Mouse (Mus musculus) megakaryocyte, adult 5-6 weeks (primary cell): Measurements from ENCODE around the gene Prss41. TPM values are rescaled to one million over a fixed set of nuclear protein-coding genes. Genes with fewer than 3 reads are reported as not detected.

Source experiments
- ATAC-seq: 2 replicates; pipeline ENCODE4 v1.8.0; 2016; ENCODE audit warnings: mild to moderate bottlenecking, inconsistent platforms; ENCODE audit not compliant: poor library complexity, severe bottlenecking
- total RNA-seq, 2 experiments: library from RNA; stranded (forward) in 1 of 2; stranded (reverse) in 1 of 2; fragments of 153-499, 151-499 nt in 1 of 2; fragments of 221-1000, 200-1000 nt in 1 of 2; gene quantifications; 2 replicates each; pipeline versions ENCODE4 v1.2.3 to v1.2.4; 2015 to 2017

The Prss41 gene
- total RNA-seq, 2 experiments from 2014 or later: not detected

DNA sequence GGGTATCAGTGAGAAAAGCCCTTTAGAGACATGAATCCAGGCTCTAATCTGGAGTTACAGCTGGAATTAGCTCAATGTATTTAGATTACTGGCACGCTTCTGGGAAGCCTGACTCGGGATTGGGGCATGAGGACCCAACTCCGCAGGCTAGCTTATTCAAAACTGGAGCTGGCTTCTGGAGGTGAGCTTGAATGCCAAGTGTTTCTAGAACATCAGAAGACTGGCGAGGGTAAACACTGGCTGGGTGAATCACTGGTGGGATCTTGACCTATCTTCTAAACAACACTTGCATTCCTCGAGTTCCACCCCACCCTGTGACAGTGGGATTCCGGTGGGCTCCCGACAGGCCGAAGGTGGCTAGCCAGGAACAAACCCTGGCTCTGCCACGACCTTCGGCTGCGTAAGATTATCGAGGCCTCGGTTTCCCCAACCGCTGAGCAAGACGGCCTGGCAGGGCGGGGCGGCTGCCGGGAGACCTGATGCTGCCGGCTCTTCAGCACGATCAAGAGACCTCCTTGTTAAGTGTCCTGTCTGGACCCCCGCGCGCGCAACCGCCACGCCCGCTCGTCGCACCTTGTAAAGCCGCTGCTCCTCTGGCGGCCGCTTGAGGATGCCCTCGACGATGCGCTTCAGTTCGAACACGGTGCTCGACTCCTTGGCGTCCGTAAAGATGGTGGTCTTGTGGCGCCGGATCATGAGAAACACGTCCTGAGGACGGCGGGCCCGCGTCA lies 15.5 kb downstream of the Prss41 start:
- ATAC-seq: peak; percentile 31

DNA sequence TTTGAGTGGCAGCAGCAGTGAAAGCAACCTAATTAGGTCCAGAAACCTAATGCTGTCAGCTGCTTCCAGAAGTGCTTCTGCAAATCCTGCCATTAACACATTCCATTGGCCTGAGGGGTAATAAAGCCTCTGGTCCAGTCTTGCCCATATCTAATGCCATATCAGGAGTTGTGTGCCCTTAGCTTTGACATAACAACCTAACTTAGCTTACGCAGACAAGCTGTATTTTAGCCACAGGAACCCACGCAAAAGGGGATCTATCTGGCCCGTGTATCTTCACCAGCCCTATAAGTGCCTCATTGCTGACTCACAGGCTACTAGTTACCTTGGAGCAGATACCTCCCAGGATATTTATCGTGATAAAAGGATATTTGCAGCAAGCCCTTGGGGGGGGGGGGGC lies 18.4 kb downstream of the Prss41 start:
- ATAC-seq: no peak

DNA sequence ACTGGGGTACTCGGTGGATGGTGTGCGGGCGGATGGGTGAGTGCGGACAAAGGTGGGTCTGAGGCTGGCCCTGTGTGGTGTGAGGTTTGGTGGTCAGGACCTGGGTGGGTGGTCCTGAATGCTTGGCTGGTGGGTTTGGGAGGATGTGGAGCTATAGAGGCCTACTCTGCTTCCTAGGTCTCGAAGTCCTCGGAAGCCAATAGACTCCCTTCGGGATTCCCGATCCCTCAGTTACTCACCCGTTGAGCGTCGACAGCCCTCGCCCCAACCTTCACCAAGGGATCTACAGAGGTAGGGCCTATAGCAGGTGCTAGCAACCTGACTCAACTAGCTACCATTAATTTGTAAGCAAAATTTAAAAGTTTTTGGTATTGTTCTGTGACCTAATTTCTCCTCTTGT lies 20.4 kb downstream of the Prss41 start:
- ATAC-seq: no peak

DNA sequence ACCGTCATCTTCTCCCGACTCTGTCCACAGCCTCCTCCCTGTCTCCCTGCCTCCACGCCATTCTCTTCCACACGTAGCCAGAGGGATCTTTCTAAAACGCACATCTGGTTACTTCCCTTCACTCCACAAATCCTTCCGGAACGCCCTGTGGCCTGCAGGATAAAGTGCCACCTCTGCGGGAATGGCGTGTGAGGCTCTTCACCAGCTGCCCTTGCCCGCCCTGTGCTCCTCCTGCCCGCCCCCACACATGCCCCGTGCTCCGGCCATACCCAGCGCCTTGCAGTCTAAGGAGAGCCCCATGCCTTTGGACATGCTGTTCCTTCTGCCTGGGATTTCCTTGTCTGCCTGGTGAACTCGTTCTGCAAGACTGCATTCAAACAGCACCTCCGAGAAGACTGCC lies 21.0 kb downstream of the Prss41 start:
- ATAC-seq: no peak

DNA sequence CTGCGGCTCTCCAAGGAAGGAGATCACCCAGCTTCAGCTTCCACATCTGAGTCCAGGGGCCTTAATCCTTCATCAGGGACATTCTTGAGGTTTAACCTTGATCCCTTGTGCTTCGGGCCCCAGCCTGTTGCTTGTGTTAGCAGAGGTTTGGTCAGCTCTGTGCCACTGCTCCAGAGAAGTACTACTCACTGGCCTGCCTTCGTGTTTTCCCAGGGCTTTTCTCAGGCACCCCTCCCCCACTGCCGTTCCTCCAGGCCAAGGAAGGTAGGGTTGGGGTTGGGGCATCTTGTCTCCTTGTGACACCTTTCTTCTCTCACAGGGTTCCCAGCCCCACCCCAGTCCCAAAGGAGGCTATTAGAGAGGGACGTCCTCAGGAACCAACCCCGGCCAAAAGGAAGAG lies 21.9 kb downstream of the Prss41 start:
- no peak for ATAC-seq

DNA sequence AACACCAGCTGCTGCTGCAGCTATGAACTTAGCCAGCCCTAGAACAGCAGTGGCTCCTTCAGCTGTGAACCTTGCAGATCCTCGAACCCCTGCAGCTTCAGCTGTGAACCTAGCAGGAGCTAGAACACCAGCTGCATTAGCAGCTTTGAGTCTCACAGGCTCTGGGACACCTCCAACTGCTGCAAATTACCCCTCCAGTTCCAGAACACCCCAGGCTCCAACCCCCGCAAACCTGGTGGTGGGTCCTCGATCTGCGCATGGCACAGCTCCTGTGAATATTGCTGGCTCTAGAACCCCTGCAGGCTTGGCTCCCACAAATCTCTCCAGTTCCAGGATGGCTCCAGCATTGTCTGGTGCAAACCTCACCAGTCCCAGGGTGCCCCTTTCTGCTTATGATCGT lies 23.2 kb downstream of the Prss41 start:
- no peak for ATAC-seq

DNA sequence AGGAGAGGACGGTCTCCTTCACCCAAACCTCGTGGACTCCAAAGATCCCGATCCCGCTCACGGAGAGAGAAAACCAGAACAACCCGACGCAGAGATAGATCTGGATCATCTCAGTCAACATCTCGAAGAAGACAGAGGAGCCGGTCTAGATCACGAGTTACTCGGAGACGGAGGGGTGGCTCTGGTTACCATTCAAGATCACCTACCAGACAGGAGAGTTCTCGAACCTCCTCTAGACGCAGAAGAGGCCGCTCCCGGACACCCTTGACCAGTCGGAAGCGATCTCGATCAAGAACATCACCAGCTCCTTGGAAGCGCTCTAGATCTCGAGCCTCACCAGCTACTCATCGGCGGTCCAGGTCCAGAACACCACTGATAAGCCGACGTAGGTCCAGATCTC lies 24.7 kb downstream of the Prss41 start:
- no peak for ATAC-seq

DNA sequence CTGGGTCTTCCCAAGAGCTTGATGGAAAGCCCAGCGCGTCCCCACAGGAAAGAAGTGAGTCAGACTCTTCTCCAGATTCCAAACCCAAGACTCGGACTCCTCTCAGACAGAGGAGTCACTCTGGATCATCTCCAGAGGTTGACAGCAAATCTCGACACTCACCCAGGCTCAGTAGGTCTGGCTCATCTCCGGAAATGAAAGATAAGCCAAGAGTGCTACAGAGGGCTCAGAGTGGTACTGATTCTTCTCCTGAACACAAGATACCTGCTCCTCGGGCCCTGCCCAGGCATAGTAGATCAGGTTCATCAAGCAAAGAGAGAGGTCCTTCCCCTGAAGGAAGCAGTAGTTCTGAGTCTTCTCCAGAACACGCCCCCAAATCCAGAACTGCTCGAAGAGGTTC lies 25.4 kb downstream of the Prss41 start:
- no peak for ATAC-seq

DNA sequence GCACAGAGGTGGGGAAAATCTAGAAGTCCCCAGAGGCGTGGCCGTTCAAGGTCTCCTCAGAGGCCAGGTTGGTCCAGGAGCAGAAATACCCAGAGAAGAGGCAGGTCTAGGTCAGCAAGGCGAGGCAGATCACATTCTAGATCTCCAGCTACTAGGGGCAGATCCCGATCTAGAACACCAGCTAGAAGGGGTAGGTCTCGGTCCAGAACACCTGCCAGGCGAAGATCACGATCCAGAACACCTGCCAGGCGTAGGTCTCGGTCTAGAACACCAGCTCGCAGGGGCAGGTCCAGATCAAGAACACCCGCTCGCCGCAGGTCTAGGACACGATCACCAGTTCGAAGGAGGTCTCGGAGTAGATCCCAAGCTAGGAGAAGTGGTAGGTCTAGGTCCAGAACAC lies 28.3 kb downstream of the Prss41 start:
- ATAC-seq: no peak

DNA sequence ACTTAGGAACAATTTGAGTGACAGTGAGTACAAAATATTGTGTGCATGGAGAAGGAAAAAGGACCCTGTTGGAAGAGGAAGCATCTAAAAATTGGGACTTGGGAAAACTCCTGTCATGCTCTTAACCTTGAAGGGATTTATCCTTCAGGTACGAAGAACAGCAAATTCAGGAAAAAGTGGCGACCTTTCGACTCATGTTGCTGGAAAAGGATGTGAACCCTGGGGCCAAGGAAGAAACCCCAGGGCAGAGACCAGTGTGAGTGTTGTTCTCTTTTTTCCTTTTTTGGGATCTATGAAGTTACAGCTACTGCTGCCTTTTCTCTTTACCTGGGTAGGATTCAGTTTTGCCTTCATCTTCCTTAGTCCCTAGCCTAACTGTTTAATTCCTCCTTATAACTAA lies 36.1 kb downstream of the Prss41 start:
- ATAC-seq: no peak

DNA sequence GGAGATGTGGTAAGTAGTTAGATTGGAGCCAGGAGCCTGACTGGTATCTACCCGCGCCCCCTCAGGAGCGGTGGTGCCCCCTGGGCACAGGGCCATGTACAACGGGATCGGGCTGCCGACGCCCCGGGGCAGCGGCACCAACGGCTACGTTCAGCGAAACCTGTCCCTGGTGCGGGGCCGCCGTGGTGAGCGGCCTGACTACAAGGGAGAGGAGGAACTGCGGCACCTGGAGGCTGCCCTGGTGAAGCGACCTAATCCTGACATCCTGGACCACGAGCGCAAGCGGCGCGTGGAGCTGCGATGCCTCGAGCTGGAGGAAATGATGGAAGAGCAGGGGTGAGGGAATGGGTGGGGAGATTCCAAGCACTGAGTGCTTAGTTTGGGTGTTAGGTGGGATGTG lies 37.1 kb downstream of the Prss41 start:
- ATAC-seq: no peak

DNA sequence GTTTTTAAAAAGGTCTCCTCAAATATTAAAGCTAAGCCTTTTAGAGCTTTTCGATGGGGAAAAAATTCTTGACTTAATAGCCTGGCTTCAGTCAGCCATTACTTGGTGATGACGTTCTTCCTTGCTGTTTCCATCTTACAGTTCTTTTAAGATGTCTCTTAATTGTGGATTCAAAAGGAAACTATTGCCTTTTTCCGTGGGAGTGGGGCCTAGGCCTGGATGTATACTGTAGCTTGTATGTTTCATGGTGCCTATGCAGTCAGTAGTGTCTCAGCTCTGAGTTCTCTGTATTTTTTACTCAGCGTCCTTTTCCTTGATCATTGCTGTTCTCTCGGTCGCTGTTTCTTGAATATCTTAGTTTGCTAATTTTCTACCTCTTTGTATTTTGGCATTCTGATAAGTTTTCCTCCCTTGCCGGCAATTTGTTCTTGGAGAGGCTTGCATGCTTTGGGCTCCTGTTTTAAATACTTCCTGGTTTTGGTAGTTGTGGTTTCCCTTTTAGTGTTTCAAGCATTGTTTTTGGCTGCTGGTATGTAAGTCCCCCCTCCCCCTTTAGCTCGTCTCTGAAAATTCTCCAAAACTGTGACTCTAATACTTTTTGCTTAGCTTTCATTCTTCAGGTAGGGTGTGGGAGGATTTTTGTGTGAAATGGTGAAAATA lies 39.4 kb downstream of the Prss41 start:
- ATAC-seq: no peak

DNA sequence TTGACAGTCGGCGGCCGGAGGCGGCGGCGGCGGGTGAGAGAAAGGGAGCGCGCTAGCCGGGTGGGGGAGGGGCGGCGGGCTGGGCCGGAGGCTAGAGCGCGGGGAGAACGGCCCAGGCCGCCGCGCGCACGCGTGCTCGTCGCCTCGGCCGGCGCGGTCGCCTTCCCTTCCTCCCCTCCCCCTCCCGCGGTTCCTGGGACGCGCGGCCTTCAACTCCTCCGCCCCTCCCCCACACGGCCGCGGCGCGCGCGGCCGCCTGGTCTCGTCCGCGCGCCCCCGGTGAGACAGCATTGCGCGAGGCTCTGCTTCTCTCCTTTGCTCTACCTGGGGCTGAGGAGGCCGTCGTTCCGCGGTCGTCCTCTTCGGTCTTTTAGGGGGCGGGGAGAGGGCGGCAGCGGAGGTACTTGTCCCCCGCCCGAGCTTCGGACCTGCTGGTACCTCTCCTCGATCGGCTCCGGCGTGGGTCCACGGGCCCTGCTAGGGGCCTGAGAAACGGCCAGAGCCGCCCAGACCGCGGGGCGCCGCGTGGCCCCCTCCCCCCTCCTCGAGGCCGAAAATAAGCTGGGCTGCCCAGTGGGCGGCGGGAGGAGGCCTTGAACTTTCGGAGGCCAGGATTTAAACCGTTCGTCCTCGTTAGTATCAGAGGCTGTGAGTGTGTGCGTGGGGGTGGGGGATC lies 40.5 kb downstream of the Prss41 start:
- ATAC-seq: peak; percentile 20

DNA sequence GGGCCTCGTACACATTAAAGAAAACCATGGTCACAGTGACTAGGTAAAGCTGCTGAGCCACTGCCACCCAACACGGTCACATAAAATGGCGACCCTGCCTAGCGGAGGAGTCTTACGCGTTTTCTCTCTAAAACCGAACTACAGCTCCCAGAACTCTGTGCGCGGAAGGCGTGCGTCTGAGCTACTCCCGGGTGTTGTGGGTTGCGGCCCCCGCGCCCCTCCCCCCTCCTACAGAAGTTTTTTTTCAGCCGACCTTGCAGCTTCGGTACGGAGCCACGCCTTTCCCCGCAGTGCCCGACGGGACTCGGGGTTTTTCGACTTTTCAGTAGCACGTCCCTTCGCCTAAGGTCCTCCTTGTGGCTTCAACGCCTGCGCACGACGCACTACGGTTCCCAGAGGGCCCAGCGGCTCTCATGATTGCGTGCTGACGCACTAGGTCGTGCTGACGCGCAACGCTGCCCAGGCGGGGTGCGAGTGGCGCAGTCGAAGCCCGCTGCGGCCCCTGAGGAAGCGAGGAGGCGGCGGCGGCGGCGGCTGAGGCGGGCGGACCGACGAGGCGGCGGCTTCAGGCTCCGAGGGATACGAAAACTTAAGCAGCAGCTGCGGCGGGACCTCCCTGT lies 41.1 kb downstream of the Prss41 start:
- ATAC-seq: peak; percentile 91

DNA sequence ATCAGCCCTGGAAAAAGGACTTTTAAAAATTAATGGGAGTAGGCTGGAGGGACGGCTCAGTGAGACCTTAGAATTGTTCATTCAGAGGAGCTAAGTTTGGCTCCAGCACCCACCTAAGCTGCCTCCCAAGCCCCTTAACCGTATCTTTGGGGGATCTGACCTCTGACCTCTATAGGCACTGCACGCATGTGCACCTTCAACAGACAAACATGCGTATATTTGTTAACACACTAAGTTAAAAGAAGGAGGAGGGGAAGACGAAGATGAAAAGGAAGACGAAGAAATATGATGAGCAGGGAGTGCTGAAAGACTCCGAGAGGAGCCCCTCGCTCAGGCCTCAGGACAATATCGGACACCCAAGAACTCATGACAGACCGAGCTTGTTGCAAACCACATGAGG lies 42.3 kb downstream of the Prss41 start:
- ATAC-seq: no peak

DNA sequence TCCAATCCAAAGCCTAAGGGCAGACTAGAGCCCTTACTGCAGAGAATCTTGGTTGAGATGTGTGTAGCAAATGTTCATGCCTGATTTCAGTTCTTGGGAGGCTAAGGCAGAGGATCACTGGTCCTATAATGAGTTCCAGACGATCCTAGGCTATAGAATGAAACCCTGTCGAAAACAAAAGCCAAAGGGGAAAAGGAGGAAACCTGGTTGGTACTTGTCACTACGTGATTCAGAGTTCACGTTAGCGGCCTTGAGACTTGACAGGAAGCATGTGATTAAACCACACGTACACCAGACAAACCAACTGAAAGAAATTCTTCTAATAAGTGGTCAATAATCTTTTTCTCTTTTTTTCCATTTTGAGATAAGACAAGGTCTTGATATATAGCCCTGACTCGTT lies 46.7 kb downstream of the Prss41 start:
- ATAC-seq: no peak

DNA sequence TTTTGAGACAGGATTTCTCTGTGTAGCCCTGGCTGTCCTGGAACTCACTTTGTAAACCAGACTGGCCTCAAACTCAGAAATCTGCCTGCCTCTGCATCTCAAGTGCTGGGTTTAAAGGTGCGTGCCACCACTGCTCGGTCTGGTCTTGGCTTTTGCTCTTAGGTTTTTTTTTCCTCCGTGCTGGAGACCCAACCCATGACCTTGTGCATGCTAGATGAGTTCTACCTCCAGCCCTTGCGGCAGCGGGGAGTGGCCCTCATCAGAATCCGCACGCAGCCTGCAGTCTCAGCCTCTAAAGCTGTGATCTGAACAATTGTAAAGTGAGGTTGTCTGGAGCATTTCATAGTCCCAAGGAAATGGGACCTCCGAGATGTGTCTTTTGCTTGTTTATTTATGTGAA lies 48.6 kb downstream of the Prss41 start:
- ATAC-seq: no peak

DNA sequence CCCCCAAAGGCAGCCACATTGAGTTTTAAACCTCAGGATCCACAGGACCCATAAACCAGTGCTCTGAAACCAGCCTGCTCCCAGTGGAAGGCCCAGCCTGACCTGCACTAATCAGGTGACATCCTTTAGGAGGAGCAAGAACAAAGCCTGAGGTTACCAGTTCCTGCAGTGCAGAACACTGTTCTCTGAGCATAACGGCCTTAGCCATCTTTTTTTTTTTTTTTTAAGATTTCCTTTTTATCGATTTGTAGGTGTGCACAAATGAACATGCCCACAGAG lies 53.0 kb downstream of the Prss41 start:
- no peak for ATAC-seq

DNA sequence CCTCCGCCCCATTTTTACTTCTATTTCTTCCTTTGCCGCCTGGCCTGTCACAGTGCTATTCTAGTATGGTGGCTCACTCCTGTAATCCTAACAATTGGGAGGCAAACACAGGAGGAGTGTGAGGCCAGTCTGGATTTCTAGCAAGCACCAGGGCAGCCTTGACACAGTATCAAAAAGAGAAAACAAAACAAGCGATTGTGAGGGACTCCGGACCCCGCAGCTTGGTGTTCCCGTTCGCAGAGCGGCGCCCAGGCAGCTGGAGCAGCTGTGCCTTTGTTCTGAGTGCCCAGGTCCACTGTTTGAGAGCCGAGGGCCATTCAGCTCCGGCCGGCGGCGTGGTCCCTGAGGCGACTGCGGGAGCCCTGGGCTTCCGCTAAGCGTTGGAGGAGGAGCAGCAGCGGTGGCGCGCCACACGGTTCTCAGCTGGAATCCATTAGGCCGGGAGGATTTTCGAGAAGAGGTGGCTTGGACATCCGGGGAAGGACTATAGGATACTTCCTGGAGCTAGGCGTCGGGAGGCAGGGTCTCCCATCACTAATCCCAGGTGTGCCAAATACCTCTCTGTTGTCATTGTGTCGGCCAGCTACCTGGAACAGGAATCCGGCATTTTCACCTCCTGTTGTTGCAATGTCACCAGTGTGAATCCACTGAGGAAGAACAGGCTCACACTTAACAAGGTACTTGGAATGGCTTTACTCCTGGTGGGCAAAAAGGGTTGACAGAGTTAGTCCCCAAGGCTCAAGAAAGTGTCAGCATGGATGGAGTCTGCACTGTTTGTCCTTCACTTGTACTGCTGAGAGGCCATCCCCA lies 53.5 kb downstream of the Prss41 start, which contains the start of gene Srrm2:
Srrm2 (plus strand) TSS at position 264 of the 810 bp plus-strand sequence.
- peak; percentile 90 for ATAC-seq

DNA sequence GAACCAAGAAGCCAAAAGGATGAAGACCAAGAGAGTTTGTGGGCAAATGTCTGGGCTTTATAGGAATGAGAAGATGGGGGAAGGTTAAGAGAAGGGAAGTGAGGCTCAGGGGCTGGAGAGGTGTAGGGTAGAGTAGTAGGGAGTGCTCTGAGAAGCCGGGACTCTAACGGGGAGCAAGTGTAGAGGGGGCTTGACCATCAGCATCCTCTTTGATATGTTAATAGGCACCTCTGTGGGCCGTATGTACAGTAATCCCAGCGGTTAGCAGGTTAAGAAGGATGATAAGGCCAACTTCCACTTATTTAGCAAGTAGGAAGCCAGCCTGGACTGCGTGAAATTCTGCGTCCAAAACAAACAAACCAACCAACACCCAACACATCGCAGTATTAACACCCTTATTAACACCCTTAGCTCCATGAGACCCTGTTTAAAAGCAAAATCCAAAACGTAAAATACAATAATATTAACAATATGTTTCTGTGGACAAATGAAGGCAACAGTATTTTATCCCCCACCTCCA lies 54.2 kb downstream of the Prss41 start:
- ATAC-seq: 0 out of 2 replicates have a peak, but pooled peaks have one; percentile 28

DNA sequence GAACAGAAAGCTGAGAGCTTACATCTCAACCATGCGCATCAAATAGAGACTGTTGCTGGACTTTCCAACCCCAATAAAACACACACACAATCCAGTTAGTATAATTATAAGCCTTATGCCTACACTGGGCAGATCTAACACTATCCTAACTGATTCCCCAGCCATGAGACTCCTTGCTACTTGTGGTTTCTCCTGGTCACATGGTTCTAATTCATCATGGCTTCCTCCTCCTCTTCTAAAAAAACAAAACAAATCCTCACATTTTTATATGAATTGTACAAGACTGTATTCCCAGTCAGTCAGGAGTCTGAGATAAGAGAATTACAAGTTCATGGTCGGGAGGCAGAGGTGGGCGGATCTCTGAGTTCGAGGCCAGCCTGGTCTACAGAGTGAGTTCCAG lies 55.0 kb downstream of the Prss41 start:
- ATAC-seq: no peak
